Mouse (Mus musculus): ENCODE measurements at regions not wholly inside any gene's neighbourhood (a gene's known extent, or its start where the extent isn't known, plus 50 kb on each side); places are given as distances from the start of the nearest gene placed in this dataset.

DNA sequence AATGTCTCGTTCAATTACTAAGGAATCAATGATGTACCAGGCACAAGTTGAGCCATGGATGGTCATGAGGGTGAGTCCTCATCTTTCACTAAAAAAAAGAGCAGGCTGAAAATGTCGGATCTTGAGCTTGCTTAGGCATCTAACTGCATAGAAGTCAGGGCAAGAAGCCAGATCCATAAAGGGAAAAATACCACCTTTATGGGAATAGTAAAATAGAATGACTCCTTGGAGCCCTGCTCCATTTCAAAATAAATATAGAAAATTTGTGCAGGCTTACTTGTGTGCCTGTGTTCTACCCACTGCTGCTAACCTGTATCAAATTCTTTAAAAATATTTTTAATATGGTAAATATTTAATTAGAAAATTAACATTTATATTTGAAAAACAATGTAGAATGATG, 256.2 kb upstream of the Rgmb start:
- TF ChIP-seq POLR2A (IDR thresholded peaks at IDR 0.05; ENCODE audit: insufficient read depth, low read depth, low read length) = no peak
- no peak for TF ChIP-seq CTCF (IDR thresholded peaks at IDR 0.05; ENCODE audit: insufficient read depth, low read depth, low read length)
